Mouse (Mus musculus) T-cell, adult 2 months (primary cell): ENCODE results near the gene Lats1.

Experiments used
- DNase-seq: peaks from one replicate; pipeline ENCODE4 v3.0.0; 2022; ENCODE audit warnings: low spot score

Lats1 gene

DNA sequence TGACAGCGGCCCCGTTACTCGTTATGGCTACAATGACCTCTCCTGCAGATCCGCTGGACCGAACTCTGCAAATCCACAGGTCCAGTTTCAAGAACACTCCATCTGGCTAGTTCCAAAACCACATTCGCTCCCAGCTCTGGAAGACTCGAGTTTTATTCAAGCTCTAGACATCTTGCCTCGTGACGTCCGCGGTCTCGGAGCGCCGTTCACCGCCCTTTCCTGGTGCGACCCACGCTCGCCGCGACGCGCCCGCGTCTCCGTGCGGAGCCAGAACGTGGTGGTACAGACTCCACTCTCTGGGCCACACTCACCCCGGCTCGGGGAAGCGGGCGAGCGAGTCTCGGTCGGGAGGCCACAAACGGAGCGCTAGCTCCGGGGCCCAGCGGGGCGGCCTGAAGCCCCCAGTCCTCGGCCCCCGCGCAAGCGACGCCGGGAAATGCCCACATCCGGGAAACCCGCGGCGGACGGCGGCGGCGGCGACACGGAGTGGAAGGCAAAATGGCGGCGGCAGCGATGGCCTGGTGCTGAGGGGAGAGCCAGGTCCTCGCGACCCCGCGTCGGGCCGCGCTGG is at the start of gene Lats1, which contains the start of gene Pcmt1:
Lats1 (plus strand) TSS at position 484 of the 571 bp plus-strand sequence.
Pcmt1 (minus strand) TSS at position 406 of the 571 bp plus-strand sequence.
- DNase-seq = peak; percentile 84

DNA sequence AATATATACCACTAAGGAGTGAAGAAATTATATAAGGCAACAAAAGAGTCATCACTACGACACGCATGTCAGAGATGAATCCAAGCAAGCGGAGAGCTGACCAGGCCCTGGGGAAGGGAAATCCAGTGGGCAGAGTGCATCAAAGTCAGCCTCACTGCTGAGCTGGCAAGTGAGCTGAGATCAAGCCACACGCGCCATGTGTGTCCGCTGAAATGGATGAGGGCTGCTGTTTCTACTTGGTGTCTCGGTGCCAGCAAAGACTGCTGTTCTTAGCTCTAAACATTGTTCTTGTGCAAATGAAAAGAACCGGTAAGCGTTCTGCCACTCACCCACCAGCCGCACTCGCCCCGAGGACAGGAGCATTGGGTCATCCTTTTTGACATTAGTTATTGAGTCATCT is 40.6 kb upstream of the Lats1 start:
- DNase-seq = no peak

DNA sequence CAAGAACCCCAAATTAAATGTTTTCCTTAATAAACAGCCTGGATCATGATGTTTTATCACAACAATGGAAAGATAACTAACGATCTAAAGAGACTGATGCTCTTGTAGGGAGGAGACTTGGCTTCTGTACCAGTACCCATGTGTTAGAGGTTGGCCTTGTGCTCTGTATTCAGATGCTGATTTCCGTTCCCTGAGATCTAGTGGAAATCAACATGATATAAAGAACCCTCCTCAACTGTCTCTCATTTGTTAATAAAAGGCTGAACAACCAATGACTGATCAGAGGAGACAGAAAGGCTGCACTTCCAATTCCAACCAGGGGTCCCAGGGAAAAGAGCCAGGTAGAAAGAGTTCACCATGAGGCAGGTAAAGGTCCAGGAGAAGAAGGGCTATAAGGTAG is 35.1 kb upstream of the Lats1 start:
- DNase-seq = no peak

DNA sequence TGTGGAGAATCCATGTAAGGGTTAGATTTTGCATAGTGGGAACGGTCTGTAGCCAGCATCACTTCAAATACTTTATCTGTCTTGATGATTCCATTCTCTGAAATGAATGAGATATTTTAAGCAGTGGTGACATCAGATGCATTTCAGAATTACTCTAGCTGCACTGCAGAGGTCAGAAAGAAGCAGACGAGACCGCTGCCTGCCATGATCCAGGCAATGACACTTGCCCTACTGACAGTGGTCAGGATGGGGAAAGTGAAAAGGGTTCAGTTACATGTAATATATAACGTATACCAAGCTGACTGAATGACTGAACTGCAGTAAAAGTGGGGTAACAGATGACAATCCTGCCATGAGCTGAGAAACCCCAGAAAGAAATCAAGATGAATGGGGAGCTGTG is 32.0 kb upstream of the Lats1 start:
- DNase-seq = no peak

DNA sequence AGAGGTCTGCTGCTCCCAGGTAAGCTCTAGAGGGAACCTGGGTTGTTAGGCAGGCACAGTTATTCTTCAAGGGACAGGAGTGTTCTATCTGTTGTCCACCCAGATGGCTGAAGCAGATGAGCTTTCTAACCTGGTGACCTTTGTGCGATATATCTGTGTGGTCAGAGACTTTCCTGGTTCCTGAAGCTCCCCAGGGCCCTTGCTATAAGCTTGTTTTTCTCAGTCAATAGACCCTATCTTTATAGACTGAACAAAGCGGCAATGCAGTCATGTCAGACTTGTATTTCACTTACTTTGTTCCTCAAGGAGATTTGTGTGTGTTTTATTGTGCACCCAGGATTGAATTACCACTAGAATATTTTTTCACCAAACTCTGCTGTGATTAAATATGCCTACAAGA is 30.0 kb upstream of the Lats1 start:
- DNase-seq = no peak

DNA sequence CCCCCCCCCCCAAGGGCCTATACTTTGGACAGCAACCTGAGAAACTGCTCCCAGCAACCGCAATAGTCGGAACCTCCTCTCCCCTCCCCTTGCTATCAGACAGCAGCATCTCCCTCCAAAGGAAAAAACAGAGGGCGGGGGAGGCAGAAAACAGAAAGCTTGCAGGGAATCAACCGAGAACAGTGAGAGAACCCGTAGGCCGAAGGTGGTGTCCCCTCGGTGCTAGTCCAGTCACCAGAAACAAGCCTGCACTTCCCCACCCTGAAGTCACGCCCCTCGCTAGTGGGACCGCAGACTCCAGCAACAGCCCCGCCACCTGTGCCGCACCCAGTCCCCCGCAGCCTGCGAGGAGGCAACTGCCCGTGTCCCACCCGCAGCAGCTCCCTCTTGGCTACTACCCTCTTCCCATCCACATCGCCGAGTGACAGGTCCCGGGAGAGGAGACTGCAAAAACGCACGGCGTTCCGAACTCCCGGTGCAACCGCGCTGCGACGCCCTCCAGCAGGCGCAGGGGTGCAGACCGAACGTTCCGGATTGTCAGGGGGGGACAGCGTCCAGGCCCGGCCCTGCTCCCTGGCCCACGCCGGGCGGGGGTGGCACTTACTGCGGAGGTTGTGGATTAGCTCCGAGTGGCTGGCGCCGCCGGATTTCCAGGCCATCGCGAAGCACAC is 18.4 kb upstream of the Lats1 start:
- DNase-seq = peak; percentile 60

DNA sequence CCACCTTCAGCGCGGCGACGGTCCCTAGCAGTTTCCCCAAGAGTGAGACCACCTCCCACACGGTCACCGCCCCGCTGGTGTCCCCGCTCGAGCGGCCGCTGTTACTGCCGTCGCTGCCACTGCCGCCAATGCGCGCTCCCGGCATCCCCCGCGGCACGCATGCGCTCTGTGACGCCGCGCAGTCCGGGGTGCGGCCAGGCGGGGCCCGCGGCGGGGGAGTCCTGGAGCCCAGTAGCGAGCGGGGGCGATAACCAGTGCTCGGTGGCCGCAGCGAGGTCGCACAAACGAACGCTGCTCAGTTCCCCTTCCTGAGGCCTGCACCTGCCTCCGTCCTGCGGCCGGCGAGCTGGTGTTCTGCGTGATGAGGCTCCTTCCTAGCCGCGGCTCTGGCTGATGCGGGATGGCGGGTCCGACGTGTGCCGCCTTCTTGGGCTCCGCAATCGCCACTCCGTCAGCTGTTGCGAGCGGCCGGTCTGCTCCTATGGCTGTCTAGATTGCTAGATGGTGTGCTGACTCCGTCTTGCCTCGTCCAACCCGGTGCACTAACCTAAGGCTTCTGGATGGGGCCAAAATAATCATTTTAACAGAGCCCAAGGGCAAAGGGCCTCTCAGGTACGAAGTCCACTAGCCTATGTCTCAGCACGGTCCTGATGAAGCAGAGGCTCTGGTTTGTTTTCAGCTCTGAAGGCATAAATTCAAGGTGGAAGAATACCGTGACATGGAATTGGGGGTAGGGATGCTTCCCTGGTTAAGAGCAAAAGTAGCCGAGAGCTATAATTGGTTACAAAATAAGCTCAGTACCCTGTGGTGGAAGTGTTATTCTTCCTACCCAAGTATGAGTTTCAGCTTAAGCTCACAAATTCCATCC is 17.6 kb upstream of the Lats1 start:
- peak; percentile 87 for DNase-seq

DNA sequence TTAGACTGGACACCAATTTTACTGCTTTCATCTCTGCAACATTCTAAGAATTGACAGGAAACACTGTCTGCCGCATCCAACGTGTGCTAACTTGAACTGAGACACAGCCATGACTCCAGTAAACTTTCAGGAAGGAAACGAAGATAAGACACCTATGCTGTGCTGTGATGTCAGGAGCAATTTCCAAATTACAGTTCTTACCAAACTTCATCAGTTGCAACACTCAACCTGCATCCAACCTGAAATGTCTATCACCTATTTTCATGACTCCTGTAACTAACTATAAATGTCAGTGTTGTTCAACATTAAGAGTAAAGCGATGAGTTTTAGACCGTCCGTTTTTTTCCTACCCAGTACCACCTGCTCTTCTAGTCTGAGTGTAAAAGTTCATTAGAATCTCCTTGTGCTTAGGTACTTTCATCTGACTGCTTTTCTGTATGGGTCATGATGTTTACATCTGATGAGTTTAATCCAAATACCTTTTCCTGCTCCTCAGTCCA is 16.9 kb upstream of the Lats1 start:
- DNase-seq = no peak

DNA sequence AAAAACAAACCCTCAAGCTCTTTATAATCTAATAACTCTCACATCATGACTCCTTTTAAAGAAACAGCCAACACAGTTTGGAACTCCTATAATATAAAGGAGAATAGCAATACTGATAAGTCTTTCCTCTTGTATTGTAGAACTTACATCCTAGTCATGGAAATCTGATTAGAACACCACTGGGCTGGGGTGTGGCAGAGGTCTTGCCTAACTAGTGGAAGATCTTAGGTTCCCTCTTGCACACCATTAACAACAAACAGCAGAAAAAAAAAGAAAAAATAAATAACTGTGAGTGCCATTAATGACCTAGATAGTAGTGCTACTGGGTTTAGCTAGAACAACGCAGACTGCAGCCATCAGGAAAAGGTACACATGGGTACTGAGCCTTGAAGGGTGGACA is 16.1 kb upstream of the Lats1 start:
- DNase-seq = no peak

DNA sequence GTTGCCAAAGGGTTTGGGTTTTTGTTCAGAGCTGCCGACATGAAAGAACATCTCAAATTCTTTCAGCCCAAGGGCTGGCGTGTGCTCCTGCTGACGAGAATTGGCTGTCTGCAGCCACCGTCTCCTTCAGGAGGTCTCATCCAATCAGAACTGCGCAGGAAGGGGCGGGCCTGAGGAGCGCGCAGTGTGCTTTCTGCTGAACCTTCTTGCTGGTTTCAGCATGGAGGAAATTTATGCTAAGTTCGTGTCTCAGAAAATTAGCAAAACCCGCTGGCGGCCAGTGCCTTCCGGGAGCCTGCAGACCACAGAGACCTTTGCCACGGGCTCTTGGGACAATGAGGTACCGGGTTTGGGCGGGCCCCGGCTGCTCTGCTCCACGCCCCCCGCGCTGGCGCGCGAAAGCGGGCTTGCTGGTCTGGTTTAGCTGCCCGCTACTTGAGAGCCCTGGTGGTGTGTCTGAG is 13.6 kb upstream of the Lats1 start, which contains the start of gene Nup43:
Nup43 (plus strand) TSS at position 162 of the 461 bp plus-strand sequence.
- DNase-seq = peak; percentile 88

DNA sequence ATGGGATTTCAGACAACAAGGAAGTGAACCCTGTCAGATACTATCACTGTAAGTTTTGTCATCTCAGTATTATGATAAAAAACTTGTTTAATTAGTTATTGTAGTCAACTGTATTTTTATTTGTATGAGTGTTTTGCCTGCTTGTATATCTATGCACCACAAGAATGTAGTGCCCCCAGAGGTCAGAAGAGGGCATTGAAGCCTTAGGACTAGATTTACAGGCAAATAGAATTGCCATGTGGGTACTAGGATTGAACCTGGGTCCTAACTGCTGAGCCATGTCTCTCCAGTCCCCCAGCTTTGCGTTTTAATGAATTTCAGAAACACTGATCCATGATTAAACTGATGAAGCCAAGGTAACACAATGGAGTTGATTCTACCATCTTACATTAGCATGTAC is 7.3 kb upstream of the Lats1 start:
- peak; percentile 50 for DNase-seq

DNA sequence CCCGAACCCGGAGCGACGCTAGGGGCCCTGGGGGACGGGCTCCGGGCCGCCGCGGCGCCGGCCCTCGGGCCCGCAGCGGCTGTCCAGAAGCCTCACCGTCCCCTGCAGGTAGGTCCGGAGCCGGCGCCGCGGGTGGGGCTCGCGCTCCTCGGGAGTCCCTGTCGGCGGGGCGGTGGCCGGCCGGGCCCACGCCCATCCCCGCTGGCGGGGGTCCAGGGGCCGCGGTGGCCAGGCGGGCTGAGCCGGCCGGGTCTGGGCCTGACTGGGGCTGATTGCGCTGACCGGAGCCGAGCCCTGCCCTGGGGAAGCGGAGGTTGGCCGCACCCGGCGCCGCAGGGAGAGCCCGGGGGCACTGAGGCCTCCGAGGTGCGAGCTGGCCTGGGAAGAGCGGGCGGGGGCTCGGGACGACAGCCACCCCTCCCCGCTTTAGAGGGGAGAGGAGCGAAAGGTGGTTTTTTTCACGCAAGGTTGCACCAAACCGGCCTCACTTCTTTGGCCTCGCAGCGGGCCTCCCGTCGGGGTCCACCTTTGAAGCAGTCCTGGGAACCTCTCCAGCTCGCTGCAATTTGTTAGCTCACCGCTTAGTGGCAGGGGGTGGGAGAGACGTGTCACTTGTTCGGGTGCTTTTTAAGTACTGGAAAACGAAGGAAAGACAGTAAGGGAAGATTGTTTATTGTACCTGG is 470 bp downstream of the Lats1 start:
- peak; percentile 59 for DNase-seq

DNA sequence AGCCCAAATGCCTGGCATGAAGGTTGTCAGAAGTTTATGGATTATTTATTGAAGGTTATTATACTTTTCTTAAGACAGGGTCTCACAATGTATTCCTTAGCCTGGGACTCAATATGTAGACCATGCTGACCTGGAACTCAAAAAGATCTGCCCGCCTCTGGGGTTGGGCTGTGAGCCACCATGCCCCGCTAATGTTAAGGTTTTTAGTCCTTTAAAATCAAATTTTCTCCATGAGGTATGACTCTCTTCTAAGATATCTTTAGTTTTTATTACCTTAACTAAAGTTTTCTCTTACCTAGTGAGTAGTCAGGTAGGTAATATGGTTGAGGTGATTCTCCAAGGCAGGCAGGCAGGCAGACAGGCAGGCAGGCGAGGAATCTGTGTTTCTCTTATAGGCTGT is 1.2 kb downstream of the Lats1 start:
- no peak for DNase-seq

DNA sequence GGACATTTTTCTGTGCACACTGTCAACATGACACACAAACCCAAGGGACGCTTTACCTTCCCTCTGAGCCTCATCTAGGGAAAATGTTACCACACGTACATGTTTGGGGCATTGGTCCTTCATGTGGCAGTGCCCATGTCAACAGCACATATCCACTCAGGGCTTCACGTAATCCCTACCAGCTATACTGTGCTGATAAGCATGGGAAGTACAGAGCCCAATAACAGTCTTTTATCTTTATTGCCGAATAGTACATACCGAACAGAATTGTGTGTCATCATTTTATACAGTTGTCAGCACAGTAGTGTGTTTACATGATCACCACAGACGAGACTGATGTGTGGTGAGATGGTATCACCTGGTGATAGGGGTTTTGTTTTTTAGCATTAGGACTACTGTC is 5.9 kb downstream of the Lats1 start:
- no peak for DNase-seq

DNA sequence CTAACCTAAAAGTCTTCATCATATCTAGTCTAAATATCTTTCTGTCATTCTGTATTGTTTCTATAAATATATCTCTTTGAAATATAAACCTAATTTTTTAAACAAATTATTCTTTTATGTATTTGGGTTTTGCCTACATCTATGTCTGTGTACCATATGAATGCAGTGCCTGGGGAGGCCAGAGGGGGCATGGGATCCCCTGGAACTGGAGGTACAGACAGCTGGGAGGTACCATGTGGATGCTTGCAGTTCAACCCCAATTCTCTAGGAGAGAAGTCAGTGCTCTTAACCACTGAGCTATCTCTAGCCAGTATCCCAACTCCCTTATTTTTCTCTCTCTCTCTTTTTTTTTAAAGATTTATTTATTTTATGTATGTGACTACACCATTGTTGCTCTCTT is 14.3 kb downstream of the Lats1 start:
- DNase-seq = peak; percentile 50

DNA sequence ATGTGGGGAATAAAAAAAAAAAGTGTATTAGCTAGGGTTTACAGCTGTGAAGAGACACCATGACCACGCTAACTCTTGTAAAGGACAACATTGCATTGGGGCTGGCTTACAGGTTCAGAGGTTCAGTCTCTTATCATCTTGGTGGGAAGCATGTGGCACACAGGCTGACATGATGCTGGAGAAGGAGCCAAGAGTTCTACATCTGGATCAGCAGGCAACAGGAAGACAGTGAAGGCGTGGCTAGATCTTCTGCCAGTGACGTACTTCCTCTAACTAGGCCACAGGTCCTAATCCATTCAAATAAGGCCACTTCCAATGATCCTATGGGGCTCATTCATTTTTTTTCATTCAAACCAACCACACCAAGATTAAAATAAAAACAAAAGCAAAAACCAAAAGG is 19.1 kb downstream of the Lats1 start:
- no peak for DNase-seq

DNA sequence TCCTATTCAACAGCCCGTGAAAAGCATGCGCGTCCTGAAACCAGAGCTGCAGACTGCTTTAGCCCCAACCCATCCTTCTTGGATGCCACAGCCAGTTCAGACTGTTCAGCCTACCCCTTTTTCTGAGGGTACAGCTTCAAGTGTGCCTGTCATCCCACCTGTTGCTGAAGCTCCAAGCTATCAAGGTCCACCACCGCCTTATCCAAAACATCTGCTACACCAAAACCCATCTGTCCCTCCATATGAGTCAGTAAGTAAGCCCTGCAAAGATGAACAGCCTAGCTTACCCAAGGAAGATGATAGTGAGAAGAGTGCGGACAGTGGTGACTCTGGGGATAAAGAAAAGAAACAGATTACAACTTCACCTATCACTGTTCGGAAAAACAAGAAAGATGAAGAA is 21.6 kb downstream of the Lats1 start:
- no peak for DNase-seq

DNA sequence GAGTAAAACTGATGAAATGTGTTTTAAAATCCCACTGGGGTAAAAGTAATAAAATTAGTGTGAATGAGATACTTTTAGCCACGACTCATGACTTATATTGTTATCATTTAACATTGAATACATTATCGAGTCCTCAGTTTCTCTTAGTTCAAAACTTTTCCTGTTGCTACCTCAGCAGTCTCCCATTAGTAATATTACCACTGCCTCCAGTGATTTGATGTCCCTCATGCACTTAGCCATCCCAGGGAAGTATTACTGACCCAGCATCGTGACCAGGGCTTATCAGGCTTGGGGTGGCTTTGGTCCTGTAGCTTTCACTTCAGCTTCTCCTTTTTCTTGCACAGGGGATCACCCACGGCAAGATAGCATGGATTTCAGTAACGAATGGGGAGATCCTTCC is 29.1 kb downstream of the Lats1 start:
- DNase-seq = no peak

DNA sequence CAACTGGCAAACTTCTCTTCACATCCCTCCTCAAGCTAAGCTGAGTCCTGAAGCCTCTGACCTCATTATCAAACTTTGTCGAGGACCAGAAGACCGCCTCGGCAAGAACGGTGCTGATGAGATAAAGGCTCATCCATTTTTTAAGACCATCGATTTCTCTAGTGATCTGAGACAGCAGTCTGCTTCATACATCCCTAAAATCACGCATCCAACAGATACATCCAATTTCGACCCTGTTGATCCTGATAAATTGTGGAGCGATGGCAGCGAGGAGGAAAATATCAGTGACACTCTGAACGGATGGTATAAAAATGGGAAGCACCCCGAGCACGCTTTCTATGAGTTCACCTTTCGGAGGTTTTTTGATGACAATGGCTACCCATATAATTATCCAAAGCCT is 31.5 kb downstream of the Lats1 start:
- DNase-seq = no peak

DNA sequence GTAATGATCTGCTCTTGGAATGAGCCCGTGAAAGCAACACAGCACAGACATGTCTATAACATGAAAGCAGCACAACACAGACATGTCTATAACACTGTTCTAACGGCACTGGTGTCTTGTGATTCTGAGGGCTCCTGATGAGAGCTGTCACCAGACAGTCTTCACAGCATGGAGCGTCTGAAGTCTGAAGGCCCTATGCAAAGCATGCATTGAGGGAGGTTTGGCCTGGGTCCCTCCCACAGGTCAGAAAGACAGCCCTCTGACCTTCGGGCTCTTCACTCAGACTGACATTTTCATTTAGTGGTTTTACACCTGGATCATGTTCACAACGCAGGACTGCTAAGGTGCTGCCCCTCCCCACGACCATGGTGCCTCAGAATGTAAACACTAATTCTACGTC is 34.0 kb downstream of the Lats1 start:
- DNase-seq = no peak

DNA sequence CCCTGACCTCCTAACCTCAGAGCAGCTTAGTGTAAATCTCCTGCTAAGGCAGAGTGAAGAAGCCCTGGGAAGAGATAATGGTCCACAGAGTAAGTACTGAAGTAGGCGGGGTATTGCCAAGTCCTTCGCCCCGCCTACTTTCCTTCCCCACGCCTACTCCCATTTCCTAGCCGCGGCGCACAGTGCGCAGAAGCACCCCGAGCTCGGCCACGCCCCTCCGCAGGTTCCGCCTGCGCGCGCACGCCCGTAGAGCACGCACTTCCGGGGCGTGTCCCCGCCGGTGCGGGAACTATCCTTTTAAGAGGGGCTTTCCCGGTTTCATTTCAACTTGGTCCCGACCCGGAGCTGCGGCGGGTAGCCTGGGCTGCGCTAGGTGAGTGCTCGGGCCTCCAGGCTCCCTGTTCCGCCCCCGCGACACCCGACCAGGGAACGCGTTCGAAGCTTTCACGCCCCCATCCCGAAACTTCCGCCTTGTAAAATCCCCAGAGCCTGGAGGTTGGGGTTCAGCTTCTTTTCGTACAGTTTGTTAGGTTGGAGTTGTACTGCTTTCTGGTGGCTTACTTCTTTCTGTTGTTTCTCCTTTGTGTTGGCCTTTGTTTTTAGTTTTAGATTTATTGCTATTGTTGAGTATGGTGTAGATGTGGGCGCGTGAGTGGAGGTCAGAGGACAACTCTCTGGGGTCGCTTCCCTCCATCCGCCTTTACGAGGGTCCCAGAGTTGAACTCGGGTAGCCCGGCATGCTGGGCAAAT is 44.9 kb downstream of the Lats1 start, which contains the start of gene Katna1:
Katna1 (plus strand) TSS at position 250 of the 750 bp plus-strand sequence.
- DNase-seq = peak; percentile 96

DNA sequence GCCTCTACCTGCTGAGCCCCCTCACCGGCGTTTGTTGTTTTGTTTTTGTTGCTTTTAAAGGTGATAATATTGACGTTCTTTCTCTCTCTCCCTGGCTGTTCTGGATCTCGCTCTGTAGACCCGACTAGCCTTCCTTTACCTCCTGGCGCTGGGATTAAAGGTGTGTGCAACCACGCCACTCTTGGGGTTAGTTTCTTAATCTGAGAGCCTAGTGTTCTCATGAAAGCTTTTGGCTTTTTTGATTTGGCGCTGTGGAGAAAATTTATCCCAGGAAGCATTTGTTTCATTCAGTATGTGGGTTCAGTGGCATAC is 45.4 kb downstream of the Lats1 start:
- DNase-seq = no peak
